7 mouse cellular contexts compared by ENCODE assay signal in the genomic region with DNA sequence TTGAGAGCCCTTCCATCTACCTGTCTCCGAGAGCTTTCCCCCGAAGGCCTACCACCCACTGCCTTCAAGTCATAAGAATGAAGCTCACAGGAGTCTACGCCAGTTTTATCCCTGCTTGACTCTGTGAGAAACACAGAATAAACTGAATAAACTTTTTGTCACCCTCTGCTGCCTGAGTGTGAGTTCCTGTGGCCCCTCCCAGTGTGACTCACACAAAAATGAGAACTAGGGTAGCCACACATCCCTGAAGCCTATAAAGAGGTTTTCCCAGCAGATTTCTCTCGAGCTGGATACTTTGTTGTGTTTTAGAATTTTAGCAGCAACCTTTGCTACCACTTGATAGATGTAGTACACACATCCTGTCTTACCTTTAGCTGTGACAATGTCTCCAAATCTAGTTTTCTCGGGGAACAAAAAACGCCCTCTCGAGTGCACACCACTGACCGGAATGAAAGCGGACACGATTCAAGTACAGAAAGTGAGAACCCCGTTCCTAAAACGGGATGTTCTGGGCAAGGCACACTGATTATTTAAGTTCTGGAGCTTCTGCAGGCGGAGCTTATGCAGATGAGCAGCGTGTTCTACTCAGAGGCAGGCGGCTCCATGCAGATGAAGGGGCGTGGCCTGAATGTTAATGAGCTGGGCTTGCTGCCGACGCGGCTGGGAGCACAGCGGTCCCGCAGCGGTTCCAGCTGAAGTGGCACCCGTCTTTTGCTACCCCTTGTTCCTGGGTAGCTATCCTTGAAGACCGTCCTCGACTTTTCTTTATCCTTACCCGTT. TPM values are rescaled to one million over a fixed set of nuclear protein-coding genes. Genes with fewer than 3 reads are reported as not detected.
A peak's percentile ranks its signal among the peaks of the same experiment; 100 is the strongest.
DNase-seq lines count a peak whose midpoint lies in the region; ATAC-seq lines count a peak whose summit lies in the region.

A gene (plus strand): TSS at position 631 of the 780 bp plus-strand sequence.

- peak within 1 kb of the TSS; percentile 78 for H3K27ac ChIP-seq in limb, embryonic 10.5 days
- H3K27ac ChIP-seq in midbrain, embryonic 12.5 days (replicated peaks): no peak within 1 kb of the TSS

- H3K9ac ChIP-seq in midbrain, embryonic 12.5 days (replicated peaks): peak within 1 kb of the TSS; percentile 76

- peaks cover 47% of the 10 kb centered on the region for H3K27me3 ChIP-seq in limb, embryonic 10.5 days (ENCODE audit: low read depth, poor library complexity, severe bottlenecking)
- peaks cover 37% of the 10 kb centered on the region for H3K27me3 ChIP-seq in midbrain, embryonic 12.5 days

- WGBS in limb, embryonic 10.5 days: 12% methylated on average over 26 of the region's 26 CpGs
- WGBS in midbrain, embryonic 12.5 days: 13% methylated on average over 26 of the region's 26 CpGs

- DNase-seq in adrenal gland, adult (ENCODE audit: inconsistent age in 2 of 2, low spot score in 1 of 2): peak; percentile 90 to 94
- peak; percentile 71 for DNase-seq in embryo, embryonic 11.5 days (ENCODE audit: low read depth, low spot score)
- DNase-seq in kidney, adult 11 months: peak; percentile 86
- DNase-seq in limb, embryonic 10.5 days (ENCODE audit: low spot score): peak; percentile 81
- peak; percentile 85 for DNase-seq in skeletal muscle tissue, adult 2 months (ENCODE audit: low read depth, low spot score)

- H3K4me3 ChIP-seq in limb, embryonic 10.5 days: peak within 1 kb of the TSS; percentile 64
- peak within 1 kb of the TSS; percentile 54 for H3K4me3 ChIP-seq in midbrain, embryonic 12.5 days

- peak; percentile 73 for ATAC-seq in granulocyte monocyte progenitor cell, adult 5-6 weeks (replicated peaks; ENCODE audit: poor library complexity, severe bottlenecking)
- ATAC-seq in midbrain, embryonic 12.5 days (ENCODE audit: low FRiP score, low read depth): peak; percentile 65

- H3K4me2 ChIP-seq in midbrain, embryonic 12.5 days (replicated peaks): peak within 1 kb of the TSS; percentile 92

- H3K36me3 ChIP-seq in limb, embryonic 10.5 days: peaks cover 4% of the 10 kb centered on the region
- H3K36me3 ChIP-seq in midbrain, embryonic 12.5 days: no peaks in the 10 kb centered on the region

- H3K4me1 ChIP-seq in limb, embryonic 10.5 days: peaks cover 48% of the 10 kb centered on the region
- peaks cover 38% of the 10 kb centered on the region for H3K4me1 ChIP-seq in midbrain, embryonic 12.5 days

- no peaks in the 10 kb centered on the region for H3K9me3 ChIP-seq in limb, embryonic 10.5 days (replicated peaks)
- H3K9me3 ChIP-seq in midbrain, embryonic 12.5 days: no peaks in the 10 kb centered on the region

RNA-seq across cellular contexts. Expression of the gene that starts here (rescaled TPM):
- total RNA-seq in granulocyte monocyte progenitor cell, adult 5-6 weeks (2014; fragmentation: Nextera tagmentation): not detected in 2 replicates
- total RNA-seq in granulocyte monocyte progenitor cell, adult 5-6 weeks (2017): 0.09 TPM in 1 of 2 replicates, not detected in the other
- polyA plus RNA-seq in limb, embryonic 10.5 days (2016; fragmentation: Nextera tagmentation; extraction: Ambion mirVana): 0.93 and 1.4 TPM in 2 replicates
- 4.4 and 4.5 TPM in 2 replicates for polyA plus RNA-seq in midbrain, embryonic 12.5 days (2016; fragmentation: Nextera tagmentation; extraction: Ambion mirVana)

Comparison
In these comparisons a context has a peak if more than half of its experiments do, and no peak if none do; other contexts are left out.
1. Peak in ATAC-seq in granulocyte monocyte progenitor cell, adult 5-6 weeks; RNA of the gene not detected or under 1 TPM.